37 mouse cellular contexts compared by ENCODE assay signal in the genomic region with DNA sequence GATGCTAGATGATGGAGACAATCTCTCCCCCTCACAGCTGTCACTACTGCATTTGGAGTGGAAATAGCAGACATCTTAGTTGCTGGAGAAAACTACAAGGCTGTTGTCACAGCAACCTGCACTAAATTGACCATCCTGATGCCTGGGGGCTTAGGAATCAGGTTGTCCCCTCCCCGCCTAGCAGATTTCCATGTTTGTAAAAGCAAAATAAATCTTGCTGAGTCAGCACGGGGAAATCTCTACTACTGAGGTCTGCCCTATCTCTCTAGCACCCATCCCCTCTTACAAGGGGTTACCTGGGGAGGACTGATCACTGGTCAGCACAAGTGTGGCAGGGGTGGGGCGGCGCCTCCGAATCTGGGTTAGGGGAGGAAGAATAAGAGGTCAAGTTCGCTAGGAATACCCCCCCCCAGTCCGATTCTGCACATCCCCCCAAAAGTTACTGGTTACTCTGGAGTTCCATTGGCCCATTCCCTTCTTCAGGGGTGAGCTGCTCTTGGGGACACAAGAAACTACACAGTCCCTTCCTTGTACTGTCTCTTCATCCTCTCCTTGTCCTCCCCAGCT. TPM values are rescaled to one million over a fixed set of nuclear protein-coding genes. Genes with fewer than 3 reads are reported as not detected.
"Had no signal": no experiment of that assay in that cellular context is flagged by ENCODE, and none has a peak within 500 bp of the region (broad histone marks: within the 10 kb centered on the region; RNA-seq: fewer than 3 reads in every experiment).

No protein-coding gene starts in this region.

- DNase-seq: gastrocnemius, postnatal 14 days; gastrocnemius, postnatal 36 days; heart, adult 2 months; heart, postnatal 10 days; heart, postnatal 36 days; kidney, adult 11 months; kidney, adult 2 months; kidney, adult 9 months; kidney, postnatal 14 days; kidney, postnatal 36 days; layer of hippocampus, postnatal 36 days; liver; liver, embryonic 13.5 days; liver, postnatal 0 days had no signal

- H3K4me3 ChIP-seq: heart, adult 2 months; heart, embryonic 12.5 days; hindbrain, embryonic 13.5 days; hindbrain, embryonic 15.5 days; kidney, embryonic 15.5 days; limb, embryonic 10.5 days; limb, embryonic 12.5 days; liver, embryonic 13.5 days; liver, embryonic 15.5 days had no signal

- H3K9me3 ChIP-seq: heart, embryonic 12.5 days; hindbrain, embryonic 13.5 days; hindbrain, embryonic 15.5 days; kidney, embryonic 15.5 days; limb, embryonic 10.5 days; limb, embryonic 12.5 days; liver, embryonic 13.5 days; liver, embryonic 15.5 days had no signal

- H3K27me3 ChIP-seq: hindbrain, embryonic 15.5 days had no signal

- H3K4me1 ChIP-seq: liver, embryonic 13.5 days; liver, embryonic 15.5 days had no signal

- H3K27ac ChIP-seq: heart, adult 2 months; hindbrain, embryonic 13.5 days; hindbrain, embryonic 15.5 days; hindbrain, postnatal 0 days; kidney, embryonic 15.5 days; kidney, postnatal 0 days; limb, embryonic 10.5 days; limb, embryonic 12.5 days; liver, embryonic 13.5 days; liver, embryonic 15.5 days had no signal

- H3K9ac ChIP-seq: heart, embryonic 12.5 days; hindbrain, embryonic 13.5 days; hindbrain, embryonic 15.5 days; kidney, embryonic 15.5 days; limb, embryonic 12.5 days; liver, embryonic 13.5 days; liver, embryonic 15.5 days; liver, postnatal 0 days had no signal

- H3K36me3 ChIP-seq: hindbrain, embryonic 15.5 days; kidney, embryonic 15.5 days; limb, embryonic 10.5 days; limb, embryonic 12.5 days; liver, embryonic 13.5 days; liver, embryonic 15.5 days had no signal

- H3K4me2 ChIP-seq: heart, embryonic 12.5 days; hindbrain, embryonic 13.5 days; hindbrain, embryonic 15.5 days; kidney, embryonic 15.5 days; limb, embryonic 12.5 days; liver, embryonic 11.5 days; liver, embryonic 13.5 days; liver, embryonic 15.5 days had no signal

RNA-seq across cellular contexts. Expression of gene Ppp1r1a, which starts 3.7 kb away (rescaled TPM):
- total RNA-seq: hematopoietic stem cell, adult 5-6 weeks had no signal

RNA-seq across cellular contexts. Expression of gene Glycam1, which starts 30.7 kb away (rescaled TPM):
- total RNA-seq: gastrocnemius, adult 18-20 months; gastrocnemius, adult 8-10 months; gastrocnemius, postnatal 14 days; gastrocnemius, postnatal 36 days; heart, adult 2 months; heart, postnatal 10 days; heart, postnatal 36 days; hematopoietic stem cell, adult 5-6 weeks; hindbrain, postnatal 0 days; left cerebral cortex, adult 8-10 months; left cerebral cortex, postnatal 10 days; left cerebral cortex, postnatal 25 days had no signal
- polyA plus RNA-seq: gonadal fat pad, adult 2 months; heart, adult 2 months; heart, embryonic 12.5 days; heart, embryonic 14.5 days; heart, embryonic 16.5 days; hindbrain, embryonic 11.5 days; hindbrain, embryonic 13.5 days; hindbrain, embryonic 15.5 days; hindbrain, postnatal 0 days; intestine, embryonic 14.5 days; intestine, embryonic 16.5 days; kidney, embryonic 15.5 days; kidney, postnatal 0 days; limb, embryonic 10.5 days; limb, embryonic 12.5 days; limb, embryonic 14.5 days; liver, embryonic 11.5 days; liver, embryonic 13.5 days; liver, embryonic 15.5 days; liver, postnatal 0 days had no signal
